Mouse (Mus musculus) layer of hippocampus, adult 2 months (tissue): ENCODE data around the gene Fkbp2. TPM values are rescaled to one million over a fixed set of nuclear protein-coding genes. Genes with fewer than 3 reads are reported as not detected.
"Not testable (repeated sequence)": the region's sequence is repeated elsewhere in the genome, so short reads cannot be mapped to it uniquely, and the experiment has no call there.

Experiments
- DNase-seq, 2 experiments: peaks; one replicate each; pipeline ENCODE4 v3.0.0; 2022; ENCODE audit warnings: low spot score in 2 of 2
- H3K27ac ChIP-seq: fragments of 200-600 bp; 2 replicates; pipeline ENCODE4 v1.8.1; 2022
- H3K4me3 ChIP-seq: fragments of 200-600 bp; 2 replicates; pipeline ENCODE4 v1.8.1; 2022; ENCODE audit warnings: mild to moderate bottlenecking
- CTCF ChIP-seq: fragments of 200-600 bp; conservative IDR thresholded peaks from 2 replicates; pipeline ENCODE4 v1.8.1; 2022; ENCODE audit warnings: antibody characterized with exemption, mild to moderate bottlenecking, moderate library complexity
- total RNA-seq, 2 experiments: library from RNA; stranded (reverse); gene quantifications; 2 replicates each; pipeline ENCODE4 v1.2.3; 2021

The Fkbp2 gene
- total RNA-seq, 2 experiments from 2014 or later: 81.1 to 83.7 TPM

GRCm38 (mm10) chr19:6997721-6998290, 17.5 kb upstream of the Fkbp2 start:
- no peak overlapping the region for H3K27ac ChIP-seq
- no peak overlapping the region for H3K4me3 ChIP-seq
- no peak for DNase-seq
- no peak for TF ChIP-seq CTCF

- peak within 1 kb of the TSS; percentile 87 for H3K27ac ChIP-seq
- H3K4me3 ChIP-seq: peak within 1 kb of the TSS; percentile 80
- TF ChIP-seq CTCF: no peak
- peak; percentile 81 to 91 for DNase-seq
These were observed 15.7 kb upstream of the Fkbp2 start, which contains the start of the genes Nudt22 and Trpt1 for GRCm38 (mm10) chr19:6996006-6996405. Gene Nudt22 (minus strand): TSS chr19:6996117. Gene Trpt1 (plus strand): TSS chr19:6996131.

GRCm38 (mm10) chr19:6995255-6995991, 15.1 kb upstream of the Fkbp2 start:
- H3K4me3 ChIP-seq: peak overlapping the region; percentile 80
- no peak for DNase-seq
- TF ChIP-seq CTCF: no peak
- H3K27ac ChIP-seq: peak overlapping the region; percentile 87

- TF ChIP-seq CTCF: no peak
- DNase-seq: no peak
- Histone ChIP-seq H3K4me3 (no peak overlapping the region), H3K27ac (no peak overlapping the region)
These were observed 14.2 kb upstream of the Fkbp2 start for GRCm38 (mm10) chr19:6994489-6994888.

DNA sequence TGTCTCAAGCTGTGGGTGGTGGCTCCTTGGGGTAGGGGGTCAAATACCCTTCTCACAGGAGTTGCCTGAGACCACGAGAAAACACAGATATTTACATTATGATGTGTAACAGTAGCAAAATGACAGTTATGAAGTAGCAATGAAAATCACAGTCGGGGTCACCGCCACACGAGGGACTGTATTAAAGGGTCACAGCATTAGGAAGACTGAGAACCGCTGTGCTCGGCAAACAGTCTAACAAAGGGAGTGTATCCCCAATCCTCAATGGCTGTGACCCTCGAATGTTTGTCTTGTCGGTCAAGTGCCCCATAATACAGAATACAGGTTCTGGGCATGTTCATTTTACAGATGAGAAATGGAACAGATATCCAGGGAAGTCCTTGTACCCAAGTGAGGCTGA, 13.7 kb upstream of the Fkbp2 start:
- H3K4me3 ChIP-seq: no peak overlapping the region
- DNase-seq: no peak
- TF ChIP-seq CTCF: no peak
- no peak overlapping the region for H3K27ac ChIP-seq

DNA sequence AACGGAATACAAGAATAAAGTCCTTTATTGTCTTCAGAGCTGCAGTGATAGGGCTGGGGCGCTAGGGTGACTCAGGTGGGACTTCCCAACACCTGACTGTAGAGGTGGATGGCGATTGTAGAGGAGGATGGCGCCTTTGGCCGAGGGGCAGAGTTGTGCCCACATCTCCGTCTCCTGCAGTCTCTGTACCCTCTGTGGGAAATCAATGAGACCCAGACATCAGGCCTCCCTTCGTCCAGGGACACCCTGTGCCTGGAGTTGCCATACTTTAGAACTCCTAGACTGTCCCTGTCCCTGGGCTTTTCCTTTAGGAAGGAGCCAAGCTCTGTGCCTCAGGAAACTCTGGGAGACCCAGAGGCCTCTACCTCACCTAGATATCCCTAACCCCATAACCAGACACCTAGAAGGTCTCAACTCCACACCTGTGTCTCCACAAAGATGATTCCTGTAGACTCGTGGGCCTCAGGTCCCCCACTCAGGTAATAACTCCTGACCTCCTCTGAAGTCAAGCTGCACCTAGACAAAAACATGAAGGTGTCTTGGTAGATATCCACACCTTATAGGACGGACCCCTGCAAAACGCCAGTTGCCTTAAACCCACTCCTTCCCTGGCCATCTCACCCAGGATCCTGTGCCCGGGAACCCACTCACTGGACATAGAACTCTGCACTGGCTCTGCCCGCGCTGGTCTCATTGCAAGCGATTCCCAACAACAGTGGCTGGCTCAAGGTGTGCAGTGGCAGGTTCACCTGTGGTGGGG, 12.9 kb upstream of the Fkbp2 start:
- DNase-seq: no peak
- TF ChIP-seq CTCF: no peak
- Histone ChIP-seq H3K4me3 (peak overlapping the region; percentile 78), H3K27ac (peak overlapping the region; percentile 65)

GRCm38 (mm10) chr19:6992011-6992858, 11.9 kb upstream of the Fkbp2 start, which contains the start of gene Dnajc4:
Gene Dnajc4 (minus strand): TSS chr19:6992572.
- peak; percentile 94 to 97 for DNase-seq
- Histone ChIP-seq H3K27ac (peak within 1 kb of the TSS; percentile 84), H3K4me3 (peak within 1 kb of the TSS; percentile 78)
- TF ChIP-seq CTCF: peak; percentile 55

- H3K27ac ChIP-seq, H3K4me3 ChIP-seq, DNase-seq: not testable (repeated sequence)
These were observed 10.9 kb upstream of the Fkbp2 start for GRCm38 (mm10) chr19:6991166-6991565.

DNA sequence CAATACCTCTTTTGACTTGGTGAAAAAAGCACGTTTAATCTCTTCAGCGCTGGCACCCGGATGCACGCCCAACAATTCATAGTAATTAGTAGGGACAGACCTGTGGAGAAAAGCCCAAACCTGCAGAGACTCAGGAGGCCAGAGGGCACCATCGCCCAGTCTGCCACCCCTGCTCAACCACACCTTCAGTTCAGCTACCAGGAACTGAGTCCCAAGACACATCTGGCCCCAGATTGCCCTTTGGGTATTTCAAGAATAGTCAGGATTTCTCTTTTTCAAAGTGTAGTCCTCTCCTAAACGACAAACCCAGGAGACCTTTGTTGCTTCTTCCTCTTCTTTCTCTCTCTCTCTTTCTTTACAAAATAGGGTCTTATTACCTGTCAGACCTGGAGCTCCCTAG, 10.4 kb upstream of the Fkbp2 start:
- no peak for TF ChIP-seq CTCF
- no peak overlapping the region for H3K4me3 ChIP-seq
- no peak for DNase-seq
- H3K27ac ChIP-seq: no peak overlapping the region

GRCm38 (mm10) chr19:6989251-6989650, 8.9 kb upstream of the Fkbp2 start:
- no peak for DNase-seq

DNA sequence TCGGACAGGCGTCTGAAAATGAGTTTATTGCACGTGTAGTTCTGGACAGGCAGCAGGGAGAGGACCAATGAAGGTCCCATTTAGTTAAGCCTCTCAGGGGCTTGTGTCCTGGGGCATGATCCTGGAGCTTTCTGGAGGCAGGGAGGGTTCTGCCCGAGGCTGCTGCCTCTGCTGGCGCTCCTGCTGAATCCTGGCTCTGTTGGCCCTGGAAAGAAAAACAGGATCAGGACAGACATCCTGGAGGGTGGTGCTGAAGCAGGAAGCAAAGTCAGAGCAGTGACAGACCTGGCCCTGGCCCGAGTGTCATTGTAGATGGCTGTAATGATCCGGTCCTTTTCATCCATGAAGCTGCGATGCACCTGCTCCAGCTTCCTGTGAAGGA, 7.6 kb upstream of the Fkbp2 start:
- DNase-seq: no peak
- peak overlapping the region; percentile 96 for H3K27ac ChIP-seq
- H3K4me3 ChIP-seq: peak overlapping the region; percentile 81
- TF ChIP-seq CTCF: no peak

More at GRCm38 (mm10) chr19:6989251-6989650, 8.9 kb upstream of the Fkbp2 start:
- no peak for TF ChIP-seq CTCF
- H3K27ac ChIP-seq: no peak overlapping the region
- no peak overlapping the region for H3K4me3 ChIP-seq
